Mouse (Mus musculus): ENCODE measurements around the gene Fbxl14. TPM values are rescaled to one million over a fixed set of nuclear protein-coding genes. Genes with fewer than 3 reads are reported as not detected.

The Fbxl14 gene
- polyA plus RNA-seq, 1 experiment from 2014 or later = 4.7 TPM

Other genes starting within 250 kb of the Fbxl14 start
- gene Cacna2d4, start 243.1 kb upstream of the Fbxl14 start, polyA plus RNA-seq (2016; fragmentation: Nextera tagmentation; extraction: Ambion mirVana) = 0.04 and 0.41 TPM in 2 replicates
- gene Lrtm2, start 148.9 kb upstream of the Fbxl14 start, polyA plus RNA-seq (2016; fragmentation: Nextera tagmentation; extraction: Ambion mirVana) = 0.78 and 1.1 TPM in 2 replicates
- gene Adipor2, start 62.0 kb upstream of the Fbxl14 start, polyA plus RNA-seq (2016; fragmentation: Nextera tagmentation; extraction: Ambion mirVana) = 31.0 and 31.7 TPM in 2 replicates
- 6.2 and 8.3 TPM in 2 replicates for gene Wnt5b, start 64.7 kb downstream of the Fbxl14 start, polyA plus RNA-seq (2016; fragmentation: Nextera tagmentation; extraction: Ambion mirVana)

Measured in neural tube, embryonic 12.5 days (tissue).